Mouse (Mus musculus) central nervous system, embryonic 11.5 days (tissue): ENCODE data around the gene Olfr507. TPM values are rescaled to one million over a fixed set of nuclear protein-coding genes. Genes with fewer than 3 reads are reported as not detected.

Experiments used
- polyA plus RNA-seq: library from polyadenylated mRNA; depleted of rRNA; stranded (reverse); fragments of >200 nt; gene quantifications from 2 replicates; pipeline ENCODE4 v1.2.3, GENCODE M21; 2012; rRNA removed

Olfr507 gene
- not detected in 2 replicates for polyA plus RNA-seq

DNA sequence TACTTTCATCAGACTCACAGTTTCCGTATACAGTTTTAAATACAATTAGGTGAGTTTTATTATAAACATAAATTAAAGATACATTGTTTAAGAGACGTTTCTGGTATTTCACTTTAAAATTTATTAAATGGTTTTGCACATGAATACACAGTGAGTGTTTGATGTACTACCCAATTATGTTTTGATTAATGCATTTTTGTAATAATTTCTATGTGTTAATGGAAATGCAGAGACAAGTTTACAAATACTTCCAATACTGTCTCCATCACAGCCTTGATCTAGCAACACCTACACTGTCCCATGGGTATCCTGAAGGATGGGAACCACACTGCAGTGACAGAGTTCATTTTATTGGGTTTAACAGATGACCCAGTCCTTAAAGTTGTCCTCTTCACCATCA lies at the start of gene Olfr507:
Olfr507 (plus strand) TSS at position 301 of the 400 bp plus-strand sequence.

GRCm38 (mm10) chr7:108610487-108610886 lies 11.1 kb upstream of the Olfr507 start, which contains the start of gene Olfr506:
Gene Olfr506 (plus strand): TSS chr7:108610787.

DNA sequence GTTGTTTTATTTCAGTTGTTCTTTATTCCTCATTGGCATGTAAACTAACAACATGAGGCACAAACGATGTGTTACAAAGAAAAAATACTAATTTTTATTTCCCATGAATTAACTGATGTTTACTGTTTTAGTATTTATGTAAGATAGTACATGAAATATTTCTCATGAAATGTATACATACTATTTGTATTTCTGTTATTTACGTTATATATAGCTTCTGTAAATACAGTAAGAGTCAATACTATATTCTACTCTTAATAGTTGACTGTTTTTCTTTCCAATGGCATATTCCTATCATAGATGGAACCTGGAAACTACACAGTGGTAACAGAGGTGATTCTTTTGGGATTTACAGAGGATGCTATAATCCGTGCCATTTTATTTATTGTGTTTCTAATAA lies 8.1 kb downstream of the Olfr507 start, which contains the start of gene Olfr508:
Olfr508 (plus strand) TSS at position 301 of the 400 bp plus-strand sequence.

DNA sequence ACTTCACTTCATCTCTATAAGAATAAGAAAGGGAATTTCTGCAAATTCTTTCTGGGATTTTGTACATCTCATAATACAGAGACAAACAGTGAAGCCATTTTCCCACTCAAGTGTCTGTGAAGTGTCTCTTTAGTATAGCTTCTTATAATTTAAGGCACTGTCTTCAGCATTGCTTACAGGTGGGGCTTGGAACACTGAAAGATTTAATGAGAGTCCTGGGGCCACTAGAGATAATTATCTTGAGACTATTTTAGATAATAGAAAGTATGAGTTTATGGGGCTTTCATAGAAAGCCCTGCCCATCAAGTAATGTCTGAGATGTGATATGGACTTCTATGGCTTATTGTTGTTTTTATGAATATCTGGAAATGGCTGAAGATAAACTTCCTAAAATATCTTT lies 30.2 kb downstream of the Olfr507 start, which contains the start of gene Olfr509:
Olfr509 (minus strand) TSS at position 101 of the 400 bp plus-strand sequence.

DNA sequence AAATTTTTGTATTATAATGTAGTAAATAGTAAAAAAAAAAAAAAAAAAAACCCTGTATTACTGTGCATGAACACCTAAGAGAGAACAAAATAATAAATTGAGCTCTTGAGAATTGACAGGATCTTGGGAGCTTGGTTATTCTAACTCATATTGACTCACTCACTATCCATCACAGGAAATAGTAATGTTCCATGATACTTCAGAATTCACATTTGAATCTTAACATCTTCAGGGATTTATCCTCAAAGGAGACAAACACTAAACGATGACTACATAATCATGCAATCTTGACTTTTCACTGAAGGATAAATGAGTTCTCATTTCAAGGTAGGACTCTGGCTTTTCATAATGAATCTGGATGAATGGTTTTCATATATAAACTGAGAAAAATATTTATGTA lies 44.5 kb downstream of the Olfr507 start, which contains the start of gene Olfr510:
Olfr510 (plus strand) TSS at position 301 of the 400 bp plus-strand sequence.

Other genes with a start within 250 kb of the Olfr507 start
- not detected in 2 replicates for gene Olfr495, start 228.6 kb upstream of the Olfr507 start, polyA plus RNA-seq
- not detected in 2 replicates for gene Olfr497, start 201.4 kb upstream of the Olfr507 start, polyA plus RNA-seq
- not detected in 2 replicates for gene Olfr498, start 156.5 kb upstream of the Olfr507 start, polyA plus RNA-seq
- not detected in 2 replicates for gene Olfr502, start 96.7 kb upstream of the Olfr507 start, polyA plus RNA-seq
- gene Olfr503, start 77.3 kb upstream of the Olfr507 start, polyA plus RNA-seq, result not detected in 2 replicates
- gene Olfr504, start 56.0 kb upstream of the Olfr507 start, polyA plus RNA-seq, result not detected in 2 replicates
- gene Olfr506, start 11.0 kb upstream of the Olfr507 start, polyA plus RNA-seq, result not detected in 2 replicates
- gene Olfr508, start 8.2 kb downstream of the Olfr507 start, polyA plus RNA-seq, result not detected in 2 replicates
- gene Olfr509, start 30.1 kb downstream of the Olfr507 start, polyA plus RNA-seq, result not detected in 2 replicates
- gene Olfr510, start 44.6 kb downstream of the Olfr507 start, polyA plus RNA-seq, result not detected in 2 replicates
- gene Olfr512, start 91.5 kb downstream of the Olfr507 start, polyA plus RNA-seq, result not detected in 2 replicates
- gene Olfr513, start 129.2 kb downstream of the Olfr507 start, polyA plus RNA-seq, result not detected in 2 replicates
- not detected in 2 replicates for gene Olfr514, start 204.2 kb downstream of the Olfr507 start, polyA plus RNA-seq
- gene Olfr516, start 228.7 kb downstream of the Olfr507 start, polyA plus RNA-seq, result not detected in 2 replicates